11 mouse cellular contexts compared by ENCODE assay signal in genomic region chr4:131243744-131244387, GRCm38 (mm10).
DNase-seq lines count a peak whose midpoint lies in the region; ATAC-seq and TF ChIP-seq lines count a peak whose summit lies in the region.
"Had no signal": no experiment of that assay in that cellular context is flagged by ENCODE, and none has a peak within 500 bp of the region (broad histone marks: within the 10 kb centered on the region; RNA-seq: fewer than 3 reads in every experiment).

No protein-coding gene starts in this region.

- no peaks in the 10 kb centered on the region for H3K9me3 ChIP-seq in embryonic facial prominence, embryonic 14.5 days (ENCODE audit: control insufficient read depth, low read length)
- H3K9me3 ChIP-seq in heart, embryonic 15.5 days (replicated peaks): no peaks in the 10 kb centered on the region
- no peaks in the 10 kb centered on the region for H3K9me3 ChIP-seq in midbrain, embryonic 10.5 days (replicated peaks)

- WGBS in embryonic facial prominence, embryonic 14.5 days: 26% methylated on average over 9 of the region's 9 CpGs
- 16% methylated on average over 9 of the region's 9 CpGs for WGBS in heart, embryonic 15.5 days
- WGBS in midbrain, embryonic 10.5 days: 43% methylated on average over 9 of the region's 9 CpGs

- TF ChIP-seq CTCF in gastrocnemius, adult 2 months (IDR thresholded peaks at IDR 0.05): no peak

- ATAC-seq in cerebellum, adult (ENCODE audit: insufficient number of reproducible peaks, low FRiP score, low TSS enrichment): 0 out of 2 replicates have a peak, but pooled peaks have one; percentile 50
- no peak for ATAC-seq in embryonic facial prominence, embryonic 14.5 days (ENCODE audit: low read depth)
- ATAC-seq in heart, embryonic 15.5 days (replicated peaks; ENCODE audit: insufficient number of reproducible peaks, insufficient read depth, low FRiP score, low read depth): peak; percentile 84
- ATAC-seq: Patski had no signal

- DNase-seq in cerebellum, adult 9-10 months: no peak
- peak; percentile 23 for DNase-seq in embryonic facial prominence, embryonic 14.5 days (ENCODE audit: low spot score)
- no peak for DNase-seq in midbrain, embryonic 10.5 days (ENCODE audit: low spot score)
- DNase-seq in thymus, postnatal 4 days: no peak
- no peak for DNase-seq in gastrocnemius, adult 2 months
- no peak for DNase-seq in ovary, postnatal 36 days (ENCODE audit: low spot score)
- DNase-seq: lung, postnatal 36 days; thymus, postnatal 36 days had no signal

- H3K27ac ChIP-seq in embryonic facial prominence, embryonic 14.5 days (replicated peaks; ENCODE audit: low read depth, low read length): no peak overlapping the region
- H3K27ac ChIP-seq in heart, embryonic 15.5 days: peak overlapping the region; percentile 88
- H3K27ac ChIP-seq in midbrain, embryonic 10.5 days (replicated peaks): peak overlapping the region; percentile 69
- no peak overlapping the region for H3K27ac ChIP-seq in gastrocnemius, adult 2 months

- H3K4me1 ChIP-seq in embryonic facial prominence, embryonic 14.5 days (ENCODE audit: control insufficient read depth, insufficient read depth, low read length): no peaks in the 10 kb centered on the region
- peaks cover 37% of the 10 kb centered on the region for H3K4me1 ChIP-seq in heart, embryonic 15.5 days (replicated peaks)
- peaks cover 18% of the 10 kb centered on the region for H3K4me1 ChIP-seq in midbrain, embryonic 10.5 days

- intact Hi-C loops in gastrocnemius, adult 2 months (cut with DNase I): no loop called here

- H3K4me3 ChIP-seq in embryonic facial prominence, embryonic 14.5 days (ENCODE audit: low read depth, low read length): no peak overlapping the region
- no peak overlapping the region for H3K4me3 ChIP-seq in heart, embryonic 15.5 days
- no peak overlapping the region for H3K4me3 ChIP-seq in midbrain, embryonic 10.5 days
- H3K4me3 ChIP-seq in gastrocnemius, adult 2 months: no peak overlapping the region

- no peaks in the 10 kb centered on the region for H3K36me3 ChIP-seq in embryonic facial prominence, embryonic 14.5 days (ENCODE audit: control insufficient read depth, insufficient read depth, low read length)
- no peaks in the 10 kb centered on the region for H3K36me3 ChIP-seq in heart, embryonic 15.5 days
- H3K36me3 ChIP-seq in midbrain, embryonic 10.5 days: no peaks in the 10 kb centered on the region

- H3K4me2 ChIP-seq in embryonic facial prominence, embryonic 14.5 days (ENCODE audit: low read depth, low read length): no peak overlapping the region
- H3K4me2 ChIP-seq in heart, embryonic 15.5 days: peak overlapping the region; percentile 2

- no peaks in the 10 kb centered on the region for H3K27me3 ChIP-seq in embryonic facial prominence, embryonic 14.5 days (replicated peaks; ENCODE audit: control insufficient read depth, insufficient read depth, low read length)
- H3K27me3 ChIP-seq in heart, embryonic 15.5 days: peaks cover 10% of the 10 kb centered on the region
- H3K27me3 ChIP-seq in midbrain, embryonic 10.5 days (ENCODE audit: low read depth, poor library complexity, severe bottlenecking): no peaks in the 10 kb centered on the region

- H3K9ac ChIP-seq in embryonic facial prominence, embryonic 14.5 days (ENCODE audit: low read depth, low read length): peak overlapping the region; percentile 25; the same call in 1 of the 2 replicates
- no peak overlapping the region for H3K9ac ChIP-seq in heart, embryonic 15.5 days

Comparison
In these comparisons a context has a peak if more than half of its experiments do, and no peak if none do; other contexts are left out.
1. H3K27ac ChIP-seq: peak in heart, embryonic 15.5 days (single experiment) and midbrain, embryonic 10.5 days (single experiment); none in embryonic facial prominence, embryonic 14.5 days (single experiment) and gastrocnemius, adult 2 months (single experiment).